Mouse (Mus musculus) C2C12 (cell line): ENCODE measurements around the gene Cdc42ep4. TPM values are rescaled to one million over a fixed set of nuclear protein-coding genes. Genes with fewer than 3 reads are reported as not detected.

Experiments used
- H3K27me3 ChIP-seq: one replicate; pipeline ENCODE4 v1.6.1; 2011; ENCODE audit not compliant: control insufficient read depth, insufficient read depth, insufficient read length
- H3K36me3 ChIP-seq: one replicate; pipeline ENCODE4 v1.6.1; 2011; ENCODE audit not compliant: control insufficient read depth, insufficient read depth
- H3K4me3 ChIP-seq: one replicate; pipeline ENCODE4 v1.5.1; 2011; ENCODE audit warnings: mild to moderate bottlenecking, control low read depth; ENCODE audit not compliant: poor library complexity, insufficient read depth, severe bottlenecking
- H3K79me2 ChIP-seq: one replicate; pipeline ENCODE4 v1.6.1; 2011; ENCODE audit not compliant: control insufficient read depth, insufficient read depth
- H3K79me3 ChIP-seq: one replicate; pipeline ENCODE4 v1.6.1; 2011; ENCODE audit warnings: low read depth, control low read depth
- H3ac ChIP-seq: one replicate; pipeline ENCODE3; 2011; ENCODE audit warnings: low read depth; ENCODE audit not compliant: control insufficient read depth, insufficient read length
- CEBPB ChIP-seq: IDR thresholded peaks from one replicate; pipeline ENCODE4 v1.6.1; 2011; ENCODE audit warnings: low read depth, mild to moderate bottlenecking, control low read depth, moderate library complexity
- CTCF ChIP-seq: IDR thresholded peaks from one replicate; pipeline ENCODE4 v1.5.1; 2011; ENCODE audit not compliant: control insufficient read depth, insufficient read depth, insufficient read length
- FOSL1 ChIP-seq: IDR thresholded peaks from one replicate; pipeline ENCODE4 v1.8.0; 2011; ENCODE audit warnings: mild to moderate bottlenecking, low read length; ENCODE audit not compliant: poor library complexity, insufficient read depth, severe bottlenecking
- MAX ChIP-seq: IDR thresholded peaks from one replicate; pipeline ENCODE4 v1.6.1; 2011; ENCODE audit warnings: mild to moderate bottlenecking, control low read depth
- MYOD1 ChIP-seq: IDR thresholded peaks from one replicate; pipeline ENCODE4 v1.6.1; 2011; ENCODE audit warnings: low read depth; ENCODE audit not compliant: control insufficient read depth, insufficient read length
- MYOG ChIP-seq: IDR thresholded peaks from one replicate; pipeline ENCODE4 v1.6.1; 2011; ENCODE audit not compliant: control insufficient read depth, insufficient read length; ENCODE audit errors: extremely low read depth
- USF1 ChIP-seq: IDR thresholded peaks from one replicate; pipeline ENCODE4 v1.6.1; 2011; ENCODE audit warnings: low read depth, mild to moderate bottlenecking, control low read depth, moderate library complexity
- polyA plus RNA-seq: library from polyadenylated mRNA; unstranded; fragments of >200 nt; fragmentation: generic; extraction: Trizol; gene quantifications from one replicate; pipeline ENCODE4 v1.2.1, GENCODE M21; 2012; ENCODE audit warnings: missing spikeins

The Cdc42ep4 gene
- polyA plus RNA-seq, 1 experiment: 13.0 TPM

DNA sequence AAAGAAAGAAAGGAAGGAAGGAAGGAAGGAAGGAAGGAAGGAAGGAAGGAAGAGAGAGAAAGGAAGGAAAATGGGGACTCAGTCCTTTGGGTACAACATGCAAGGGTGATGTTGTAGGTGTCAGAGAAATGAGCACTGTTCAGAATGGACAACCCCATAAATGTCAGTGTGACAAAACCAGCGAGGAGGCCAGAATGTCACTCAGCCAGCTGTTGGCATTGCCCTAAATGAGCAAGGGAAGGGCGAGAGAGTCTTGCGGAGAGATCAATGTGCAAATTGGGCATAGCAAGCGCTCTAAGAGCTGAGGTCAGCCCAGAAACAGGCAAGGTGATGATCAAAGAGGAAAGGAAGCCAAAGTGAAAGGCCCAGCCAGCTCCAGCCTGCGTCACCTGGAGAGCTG is 21.5 kb upstream of the Cdc42ep4 start:
- Histone ChIP-seq H3K36me3 (no peaks in the 10 kb centered on the region), H3ac (no peak overlapping the region), H3K27me3 (no peaks in the 10 kb centered on the region), H3K4me3 (no peak overlapping the region), H3K79me3 (no peaks in the 10 kb centered on the region), H3K79me2 (no peaks in the 10 kb centered on the region)
- TF ChIP-seq MYOG (no peak), USF1 (no peak), MYOD1 (no peak)

DNA sequence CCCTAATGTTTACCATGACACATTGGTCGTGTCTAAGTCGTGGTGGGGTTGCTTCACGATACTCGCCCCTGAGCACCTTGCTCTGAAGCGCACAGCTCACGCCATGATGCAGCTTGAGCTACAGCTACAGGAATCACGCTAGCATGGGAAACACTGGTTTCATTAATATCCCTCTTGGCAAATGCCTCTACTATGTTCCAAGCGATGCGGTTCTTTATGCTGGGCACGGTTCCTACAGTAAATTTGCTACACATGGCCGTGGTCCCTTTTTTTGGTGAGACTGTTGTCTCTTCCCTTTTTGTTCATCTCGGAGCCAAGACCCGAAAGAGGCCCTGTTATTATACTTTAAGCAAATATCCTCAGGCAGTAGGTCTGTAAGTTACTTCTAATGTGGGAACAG is 19.5 kb upstream of the Cdc42ep4 start:
- Histone ChIP-seq H3K79me3 (no peaks in the 10 kb centered on the region), H3K27me3 (no peaks in the 10 kb centered on the region), H3K36me3 (no peaks in the 10 kb centered on the region), H3K79me2 (no peaks in the 10 kb centered on the region), H3K4me3 (no peak overlapping the region), H3ac (no peak overlapping the region)
- TF ChIP-seq MYOG: no peak
- no peak for TF ChIP-seq MYOD1
- no peak for TF ChIP-seq FOSL1
- TF ChIP-seq MAX: no peak
- no peak for TF ChIP-seq CEBPB
- no peak for TF ChIP-seq CTCF
- TF ChIP-seq USF1: no peak

- H3K27me3 ChIP-seq: no peaks in the 10 kb centered on the region
- no peak for TF ChIP-seq MAX
- no peak for TF ChIP-seq FOSL1
- TF ChIP-seq MYOG: no peak
- no peak for TF ChIP-seq CEBPB
- no peak for TF ChIP-seq USF1
- TF ChIP-seq CTCF: no peak
- TF ChIP-seq MYOD1: no peak
Measured at GRCm38 (mm10) chr11:113768356-113768755, 16.7 kb upstream of the Cdc42ep4 start.

GRCm38 (mm10) chr11:113767285-113767684 is 15.6 kb upstream of the Cdc42ep4 start:
- Histone ChIP-seq H3K36me3 (no peaks in the 10 kb centered on the region), H3K79me2 (no peaks in the 10 kb centered on the region), H3ac (no peak overlapping the region), H3K4me3 (no peak overlapping the region), H3K79me3 (no peaks in the 10 kb centered on the region), H3K27me3 (no peaks in the 10 kb centered on the region)
- TF ChIP-seq USF1: no peak
- no peak for TF ChIP-seq CTCF
- TF ChIP-seq CEBPB: no peak

More at GRCm38 (mm10) chr11:113768356-113768755, 16.7 kb upstream of the Cdc42ep4 start:
- Histone ChIP-seq H3K36me3 (no peaks in the 10 kb centered on the region), H3K79me3 (no peaks in the 10 kb centered on the region), H3ac (no peak overlapping the region), H3K79me2 (no peaks in the 10 kb centered on the region), H3K4me3 (no peak overlapping the region)

DNA sequence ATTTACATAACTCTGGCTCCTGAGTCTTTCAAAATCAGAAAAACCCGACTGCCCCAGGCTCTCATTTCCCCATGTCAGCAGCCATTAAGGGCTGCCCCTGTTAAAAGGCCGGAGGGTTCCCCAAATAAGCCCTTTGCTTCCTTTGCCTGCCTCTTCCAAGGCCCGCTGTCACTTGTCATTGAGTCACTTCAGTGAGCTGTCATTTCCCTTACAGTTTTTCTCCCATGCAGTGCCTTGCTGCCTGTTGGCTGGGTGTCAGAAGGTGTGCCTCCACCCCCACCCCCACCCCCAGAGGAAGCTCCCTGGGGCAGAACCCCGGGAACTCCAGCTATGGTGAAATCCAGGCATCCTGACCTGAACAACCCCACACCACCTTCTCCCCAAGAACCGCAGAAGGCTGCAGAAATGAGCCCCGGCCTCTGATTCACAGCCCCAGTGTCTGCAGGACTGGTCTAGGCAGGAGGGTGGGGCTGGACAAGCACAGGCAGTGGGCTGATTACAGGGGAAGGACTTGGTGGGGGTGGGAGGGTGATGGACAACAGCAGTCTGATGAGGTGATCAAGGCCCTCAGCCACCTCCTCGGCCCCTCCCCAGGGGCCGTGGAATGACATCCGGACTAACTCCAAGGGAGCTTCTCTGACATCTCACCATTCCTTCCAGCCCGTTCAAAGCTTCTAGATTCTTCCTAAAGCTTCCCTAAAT is 14.8 kb upstream of the Cdc42ep4 start:
- no peaks in the 10 kb centered on the region for H3K27me3 ChIP-seq
- no peaks in the 10 kb centered on the region for H3K79me2 ChIP-seq
- H3K4me3 ChIP-seq: no peak overlapping the region
- H3K79me3 ChIP-seq: no peaks in the 10 kb centered on the region
- no peak overlapping the region for H3ac ChIP-seq
- TF ChIP-seq MYOD1: no peak
- TF ChIP-seq CEBPB: no peak
- no peak for TF ChIP-seq USF1
- no peak for TF ChIP-seq MAX
- TF ChIP-seq MYOG: no peak
- TF ChIP-seq CTCF: no peak
- no peak for TF ChIP-seq FOSL1
- H3K36me3 ChIP-seq: no peaks in the 10 kb centered on the region

- Histone ChIP-seq H3ac (no peak overlapping the region), H3K79me3 (no peaks in the 10 kb centered on the region), H3K27me3 (no peaks in the 10 kb centered on the region), H3K4me3 (no peak overlapping the region), H3K36me3 (no peaks in the 10 kb centered on the region), H3K79me2 (no peaks in the 10 kb centered on the region)
- TF ChIP-seq FOSL1 (no peak), USF1 (no peak)
Measured at GRCm38 (mm10) chr11:113764132-113764849, 12.6 kb upstream of the Cdc42ep4 start.
